ENCODE assay signal across 34 mouse cellular contexts in the genomic region with DNA sequence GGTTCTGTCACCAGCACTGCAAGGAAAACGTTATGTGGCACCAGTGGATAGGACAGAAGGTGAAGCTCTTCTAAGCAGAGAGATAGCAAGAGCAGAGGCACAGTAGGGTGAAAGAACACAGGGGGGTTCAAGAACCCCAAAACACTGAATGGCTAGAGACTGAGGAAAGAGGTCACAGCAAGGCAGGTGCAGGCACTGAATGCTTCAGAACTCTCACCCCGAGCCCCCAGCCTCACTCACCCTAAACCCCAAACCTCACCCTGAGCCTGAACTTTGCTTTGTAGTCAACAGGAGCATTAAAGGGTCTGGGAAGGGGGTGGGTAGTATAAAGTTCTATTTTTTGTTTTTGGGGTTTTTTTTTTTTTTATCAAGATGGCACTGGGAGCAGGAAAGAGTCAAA. TPM values are rescaled to one million over a fixed set of nuclear protein-coding genes. Genes with fewer than 3 reads are reported as not detected.
"Had no signal": no experiment of that assay in that cellular context is flagged by ENCODE, and none has a peak within 500 bp of the region (broad histone marks: within the 10 kb centered on the region; RNA-seq: fewer than 3 reads in every experiment).

No protein-coding gene starts in this region.

- DNase-seq: heart, postnatal 10 days; heart, postnatal 14 days; heart, postnatal 36 days; heart, postnatal 4 days; kidney, adult 11 months; kidney, adult 18-20 months; kidney, adult 2 months; kidney, adult 8-10 months; kidney, adult 9 months; kidney, postnatal 10 days; kidney, postnatal 14 days; kidney, postnatal 25 days; kidney, postnatal 36 days; kidney, postnatal 4 days; layer of hippocampus, adult 9-11 months; layer of hippocampus, postnatal 36 days had no signal

RNA-seq across cellular contexts. Expression of a gene that starts 6.2 kb away (rescaled TPM):
- polyA plus RNA-seq: heart, embryonic 10.5 days; heart, embryonic 12.5 days; heart, embryonic 13.5 days; heart, embryonic 14.5 days; heart, postnatal 0 days; hindbrain, embryonic 10.5 days; hindbrain, embryonic 11.5 days; hindbrain, embryonic 12.5 days; hindbrain, embryonic 14.5 days; inflammation-experienced regulatory T-cells, adult 6 months; intestine, embryonic 14.5 days; intestine, embryonic 15.5 days; intestine, postnatal 0 days; kidney, embryonic 14.5 days; kidney, embryonic 15.5 days; kidney, embryonic 16.5 days; large intestine, adult 2 months had no signal

RNA-seq across cellular contexts. Expression of a gene that starts 14.1 kb away (rescaled TPM):
- polyA plus RNA-seq: inflammation-experienced regulatory T-cells, adult 6 months had no signal

RNA-seq across cellular contexts. Expression of a gene that starts 50.2 kb away (rescaled TPM):
- polyA plus RNA-seq: heart, embryonic 10.5 days; heart, embryonic 11.5 days; heart, embryonic 12.5 days had no signal
